Mouse (Mus musculus): ENCODE data around the gene Tekt4.

Tekt4 gene

GRCm38 (mm10) chr17:25454272-25454671, at the start of gene Tekt4:
TSS of gene Tekt4 (plus strand) at chr17:25454615.
- in situ Hi-C loops (cut with MboI, MseI): no loop called here

- in situ Hi-C loops (cut with MboI, MseI): no loop called here
Measured at GRCm38 (mm10) chr17:25405224-25405895, 49.1 kb upstream of the Tekt4 start.

GRCm38 (mm10) chr17:25406011-25406441, 48.4 kb upstream of the Tekt4 start:
- in situ Hi-C loops (cut with MboI, MseI): no loop called here

GRCm38 (mm10) chr17:25407352-25407751, 47.1 kb upstream of the Tekt4 start:
- in situ Hi-C loops (cut with MboI, MseI): no loop called here

- in situ Hi-C loops (cut with MboI, MseI): no loop called here
Measured at GRCm38 (mm10) chr17:25408302-25408999, 46.0 kb upstream of the Tekt4 start.

- in situ Hi-C loops (cut with MboI, MseI): no loop called here
Measured at GRCm38 (mm10) chr17:25409621-25410020, 44.8 kb upstream of the Tekt4 start.

GRCm38 (mm10) chr17:25410180-25410579, 44.2 kb upstream of the Tekt4 start:
- in situ Hi-C loops (cut with MboI, MseI): no loop called here

GRCm38 (mm10) chr17:25410786-25411185, 43.6 kb upstream of the Tekt4 start:
- in situ Hi-C loops (cut with MboI, MseI): no loop called here

- in situ Hi-C loops (cut with MboI, MseI): no loop called here
Measured at GRCm38 (mm10) chr17:25411251-25411650, 43.2 kb upstream of the Tekt4 start.

GRCm38 (mm10) chr17:25414209-25414608, 40.2 kb upstream of the Tekt4 start:
- in situ Hi-C loops (cut with MboI, MseI): no loop called here

GRCm38 (mm10) chr17:25414917-25415316, 39.5 kb upstream of the Tekt4 start:
- in situ Hi-C loops (cut with MboI, MseI): no loop called here

GRCm38 (mm10) chr17:25415421-25415913, 38.9 kb upstream of the Tekt4 start:
- in situ Hi-C loops (cut with MboI, MseI): no loop called here

- in situ Hi-C loops (cut with MboI, MseI): no loop called here
Measured at GRCm38 (mm10) chr17:25416219-25416618, 38.2 kb upstream of the Tekt4 start.

- in situ Hi-C loops (cut with MboI, MseI): no loop called here
Measured at GRCm38 (mm10) chr17:25417990-25418389, 36.4 kb upstream of the Tekt4 start.

- in situ Hi-C loops (cut with MboI, MseI): no loop called here
Measured at GRCm38 (mm10) chr17:25418926-25419325, 35.5 kb upstream of the Tekt4 start.

GRCm38 (mm10) chr17:25420998-25421397, 33.4 kb upstream of the Tekt4 start:
- in situ Hi-C loops (cut with MboI, MseI): no loop called here

- in situ Hi-C loops (cut with MboI, MseI): no loop called here
Measured at GRCm38 (mm10) chr17:25424526-25425080, 29.8 kb upstream of the Tekt4 start.

- in situ Hi-C loops (cut with MboI, MseI): no loop called here
Measured at GRCm38 (mm10) chr17:25425996-25426395, 28.4 kb upstream of the Tekt4 start.

- in situ Hi-C loops (cut with MboI, MseI): no loop called here
Measured at GRCm38 (mm10) chr17:25427441-25427840, 27.0 kb upstream of the Tekt4 start.

- in situ Hi-C loops (cut with MboI, MseI): no loop called here
Measured at GRCm38 (mm10) chr17:25429240-25429639, 25.2 kb upstream of the Tekt4 start.

- in situ Hi-C loops (cut with MboI, MseI): no loop called here
Measured at GRCm38 (mm10) chr17:25429886-25430285, 24.5 kb upstream of the Tekt4 start.

GRCm38 (mm10) chr17:25430534-25430933, 23.9 kb upstream of the Tekt4 start:
- in situ Hi-C loops (cut with MboI, MseI): no loop called here
